Mouse (Mus musculus): ENCODE measurements around the gene Sema6b. TPM values are rescaled to one million over a fixed set of nuclear protein-coding genes. Genes with fewer than 3 reads are reported as not detected.

Gene Sema6b
- total RNA-seq (2021), result 100 to 1,000 TPM; 135 to 144 TPM
- long read RNA-seq, experiment 1, transcript Sema6b-201 (17 exons, 3,736 nt), result major isoform, 120 of 182 reads
- long read RNA-seq, experiment 1, partial matches to known transcripts, result 51 of 182 reads
- long read RNA-seq, experiment 1, other reads (novel, unspliced or antisense), result 10 of 182 reads
- long read RNA-seq, experiment 2, transcript Sema6b-201 (17 exons, 3,736 nt), result major isoform, 109 of 174 reads
- long read RNA-seq, experiment 2, partial matches to known transcripts, result 51 of 174 reads
- long read RNA-seq, experiment 2, other reads (novel, unspliced or antisense), result 14 of 174 reads

DNA sequence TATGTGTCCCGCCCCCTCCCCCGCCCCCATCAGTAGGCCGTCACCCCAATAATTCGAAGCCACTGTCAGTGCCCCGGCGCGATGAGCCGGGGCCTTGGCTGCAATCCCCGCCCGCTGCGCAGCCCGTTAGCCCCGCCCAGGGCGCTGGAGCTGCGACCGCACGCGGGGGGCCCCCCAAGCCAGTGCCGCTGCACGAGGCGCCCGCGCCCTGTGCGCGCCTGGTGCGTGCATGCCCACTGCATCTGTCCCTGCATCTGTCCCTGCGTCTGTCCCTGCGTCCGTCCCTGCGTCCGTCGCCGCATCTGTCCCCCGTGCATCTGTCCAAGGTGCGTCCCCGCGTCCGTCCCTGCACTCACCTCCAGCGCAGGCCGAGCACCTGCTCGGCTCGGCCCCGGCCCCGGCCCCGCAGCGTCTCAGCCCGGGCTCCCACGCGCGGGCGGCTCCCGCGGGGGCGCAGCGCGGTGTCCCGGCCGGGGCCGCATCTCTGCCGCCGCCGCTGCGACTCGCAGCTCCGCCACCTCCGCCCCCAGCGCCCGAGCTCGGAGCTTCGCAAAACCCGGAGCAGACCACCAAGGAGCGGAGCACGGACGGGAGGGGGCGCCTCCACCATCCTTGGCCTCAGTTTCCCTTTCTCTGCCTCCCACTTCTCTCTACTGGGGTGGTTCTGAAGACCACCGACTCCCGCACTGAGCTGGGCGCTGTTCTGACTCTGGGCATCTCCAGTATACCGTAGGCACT, at the start of gene Sema6b:
Gene Sema6b (minus strand): TSS at position 486 of the 738 bp plus-strand sequence.
- intact Hi-C loops (cut with DNase I), result no loop called here
- DNase-seq (ENCODE audit: low spot score in 2 of 2), result peak; percentile 66 to 84

DNA sequence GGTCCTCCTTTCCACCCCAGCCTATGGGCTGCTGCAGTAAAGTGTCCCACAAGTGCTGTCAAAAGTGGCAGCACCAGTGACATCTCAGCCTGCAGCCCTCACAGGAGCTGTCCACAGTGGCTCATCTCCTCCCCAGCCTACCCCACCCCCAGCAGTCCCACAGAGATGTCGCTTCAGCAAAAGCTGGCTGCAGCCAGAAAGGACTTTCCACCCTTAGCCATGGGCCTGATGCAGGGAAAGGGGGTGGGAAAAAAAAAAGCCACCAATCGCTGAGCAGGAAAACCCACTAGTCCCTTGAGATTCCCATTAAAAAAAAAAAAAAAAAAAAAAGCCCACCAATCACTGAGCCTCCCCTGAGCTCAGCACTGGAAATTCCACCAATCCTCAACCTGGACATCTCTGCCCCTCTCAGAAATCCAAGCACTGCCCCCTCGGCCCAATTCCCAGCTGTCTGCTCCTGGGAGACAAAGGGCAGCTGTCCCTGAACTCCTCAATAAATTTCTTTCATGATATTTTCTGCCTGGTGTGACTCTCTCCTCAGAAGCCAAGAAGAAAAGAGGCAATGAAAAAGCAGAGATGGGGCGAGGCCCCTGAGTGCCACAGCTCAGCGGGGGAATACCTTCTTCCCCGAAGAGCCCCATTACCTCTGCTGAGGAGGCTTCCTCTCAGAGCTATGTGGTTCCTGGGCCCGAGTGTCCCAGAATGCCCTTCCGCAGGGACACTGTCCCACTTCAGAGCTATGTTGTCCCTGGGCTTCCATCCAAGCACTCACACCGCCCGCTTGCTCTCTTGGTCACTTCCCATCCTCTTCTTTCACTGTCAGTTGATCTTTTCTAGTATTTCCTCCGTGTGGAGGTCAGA, 45.4 kb upstream of the Sema6b start:
- DNase-seq (ENCODE audit: low spot score in 2 of 2), result peak; percentile 45 to 52
- intact Hi-C loops (cut with DNase I), result no loop called here

DNA sequence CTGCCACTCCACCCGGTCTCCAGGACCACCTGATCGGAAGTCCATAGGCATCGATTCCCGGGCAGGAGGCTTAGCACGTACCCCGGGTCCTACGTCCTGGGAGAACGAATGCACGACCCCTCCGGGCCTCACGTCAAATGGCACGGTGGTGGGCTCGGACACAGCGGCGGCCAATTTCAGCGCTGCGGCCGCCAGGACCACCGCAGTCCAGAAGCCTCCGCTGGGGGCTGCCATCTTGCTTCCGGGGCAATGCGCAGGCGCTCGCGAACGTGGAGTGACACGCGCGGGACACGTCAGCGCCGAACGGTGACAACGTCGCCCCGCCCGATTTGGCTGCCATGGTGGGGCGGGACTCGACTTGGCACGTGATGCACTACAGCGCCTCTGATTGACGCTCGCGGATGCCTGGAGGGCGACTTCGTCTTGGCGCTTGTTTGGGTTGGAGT, 43.5 kb upstream of the Sema6b start, which contains the start of gene Mydgf:
Gene Mydgf (minus strand): TSS at position 263 of the 446 bp plus-strand sequence.
- DNase-seq (ENCODE audit: low spot score in 2 of 2), result peak; percentile 97
- intact Hi-C loops (cut with DNase I), result no loop called here

DNA sequence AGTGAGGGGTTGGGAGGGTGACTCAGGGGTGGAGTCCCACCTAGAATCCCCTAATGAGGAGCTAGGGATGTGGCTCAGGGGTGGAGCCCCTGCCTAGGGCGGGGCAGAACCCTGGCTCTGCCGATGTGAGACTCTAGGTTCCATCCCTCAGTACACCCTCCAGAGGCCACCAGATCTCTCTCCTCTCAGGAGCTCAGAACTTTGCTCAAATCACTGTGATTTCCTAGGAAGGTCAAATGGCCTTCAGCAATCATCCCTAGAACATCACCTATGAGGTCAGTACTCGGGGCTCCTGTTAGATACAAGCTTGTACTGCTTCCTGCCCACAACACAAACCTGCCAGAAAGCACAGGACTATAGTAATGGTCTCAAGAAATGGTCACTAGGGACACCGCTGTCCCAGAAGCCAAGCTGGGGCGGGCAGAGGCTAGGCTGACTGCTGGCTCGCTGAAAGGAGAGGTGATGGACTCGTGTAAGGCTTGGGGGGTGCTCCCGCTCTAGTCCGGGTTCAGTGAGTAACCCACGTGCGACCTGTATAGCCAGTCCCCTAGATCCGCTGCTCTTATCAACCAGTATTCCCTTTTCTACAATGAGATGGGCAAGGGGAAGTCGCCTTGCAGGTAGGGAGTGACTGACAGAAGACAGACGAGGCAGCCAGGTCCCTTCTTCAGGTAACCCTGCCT, 43.0 kb upstream of the Sema6b start:
- no peak for DNase-seq (ENCODE audit: low spot score in 2 of 2)
- intact Hi-C loops (cut with DNase I), result no loop called here

DNA sequence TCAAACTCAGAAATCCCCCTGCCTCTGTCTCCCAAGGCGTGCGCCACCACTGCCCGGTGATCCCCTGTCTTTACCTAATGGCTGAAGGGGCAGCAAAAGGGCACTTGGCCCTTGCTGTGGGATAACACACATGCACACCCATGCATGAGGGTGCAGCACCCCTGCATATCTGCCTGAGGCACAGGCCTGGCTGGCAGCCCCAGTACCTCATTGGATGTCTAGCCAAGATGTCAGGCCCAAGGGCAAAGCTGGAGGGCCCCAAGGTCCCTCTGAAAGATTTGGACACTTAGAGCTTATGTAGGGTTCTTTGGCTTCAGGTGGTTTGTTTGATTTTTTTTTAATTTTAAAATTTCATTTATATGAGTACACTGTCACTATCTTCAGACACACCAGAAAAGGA, 35.3 kb upstream of the Sema6b start:
- intact Hi-C loops (cut with DNase I), result no loop called here
- no peak for DNase-seq (ENCODE audit: low spot score in 2 of 2)

DNA sequence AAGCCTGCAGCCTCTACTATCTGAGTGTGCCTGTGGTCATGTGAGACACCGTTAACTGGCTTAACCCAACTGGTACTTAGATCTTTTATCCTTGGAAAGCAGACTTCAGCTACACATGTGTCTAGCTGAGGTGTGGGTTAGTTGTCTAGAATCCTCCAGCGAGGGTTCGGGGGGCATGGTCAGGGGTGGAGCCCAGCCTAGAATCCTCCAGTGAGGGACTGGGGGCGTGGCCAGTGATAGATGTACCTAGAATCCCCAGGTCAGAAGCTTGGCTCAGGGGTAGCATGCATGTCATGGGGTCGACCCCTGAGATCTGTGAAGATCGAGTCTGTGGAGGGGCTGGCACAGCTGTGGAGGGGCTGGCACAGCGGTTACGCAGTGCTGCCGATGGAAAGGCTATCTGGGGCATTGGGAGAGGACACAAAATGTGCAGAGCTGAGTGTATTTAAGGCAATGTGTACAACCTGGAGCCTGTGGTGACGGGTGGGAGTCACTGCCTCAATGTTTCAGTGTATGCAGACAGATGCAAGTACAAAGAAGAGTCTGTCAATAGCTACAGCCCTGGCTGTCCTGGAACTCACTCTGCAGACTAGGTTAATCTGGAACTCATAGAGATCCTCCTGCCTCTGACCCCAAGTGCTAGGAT, 33.4 kb upstream of the Sema6b start:
- no peak for DNase-seq (ENCODE audit: low spot score in 2 of 2)
- intact Hi-C loops (cut with DNase I), result no loop called here

DNA sequence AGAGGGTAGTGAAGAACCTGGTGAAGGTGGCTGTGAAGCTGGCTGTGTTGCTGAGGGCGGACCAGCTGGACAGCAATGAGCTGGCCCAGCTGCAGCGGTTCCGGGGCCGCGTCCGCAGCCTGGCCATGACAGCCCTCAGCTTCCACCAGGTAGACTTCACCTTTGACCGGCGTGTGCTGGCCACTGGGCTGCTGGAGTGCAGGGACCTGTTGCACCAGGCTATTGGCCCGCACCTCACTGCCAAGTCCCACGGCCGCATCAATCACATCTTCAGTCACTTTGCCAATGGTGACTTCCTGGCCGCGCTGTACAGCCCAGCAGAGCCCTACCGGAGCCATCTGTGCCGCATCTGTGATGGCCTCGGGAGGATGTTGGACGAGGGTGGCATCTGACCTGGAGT, 31.7 kb upstream of the Sema6b start:
- intact Hi-C loops (cut with DNase I), result no loop called here
- no peak for DNase-seq (ENCODE audit: low spot score in 2 of 2)

DNA sequence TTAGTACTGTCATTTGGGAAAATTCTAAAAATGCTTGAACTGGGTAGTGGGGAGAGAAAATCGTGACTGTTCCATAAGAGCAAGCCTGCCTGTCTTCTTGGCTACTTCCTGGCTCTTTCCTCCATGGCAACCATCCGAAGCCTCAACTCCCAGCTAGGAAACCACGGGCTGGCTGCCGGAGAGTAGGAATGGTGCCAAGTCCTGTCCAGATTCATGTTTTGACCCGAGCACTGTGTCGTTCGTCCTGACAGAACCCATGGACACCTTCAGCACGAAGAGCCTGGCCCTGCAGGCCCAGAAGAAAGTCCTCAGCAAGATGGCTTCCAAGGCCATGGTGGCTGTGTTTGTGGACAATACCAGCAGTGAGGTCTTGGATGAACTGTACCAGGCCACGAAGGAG, 31.3 kb upstream of the Sema6b start:
- intact Hi-C loops (cut with DNase I), result no loop called here
- DNase-seq (ENCODE audit: low spot score in 2 of 2), result no peak

DNA sequence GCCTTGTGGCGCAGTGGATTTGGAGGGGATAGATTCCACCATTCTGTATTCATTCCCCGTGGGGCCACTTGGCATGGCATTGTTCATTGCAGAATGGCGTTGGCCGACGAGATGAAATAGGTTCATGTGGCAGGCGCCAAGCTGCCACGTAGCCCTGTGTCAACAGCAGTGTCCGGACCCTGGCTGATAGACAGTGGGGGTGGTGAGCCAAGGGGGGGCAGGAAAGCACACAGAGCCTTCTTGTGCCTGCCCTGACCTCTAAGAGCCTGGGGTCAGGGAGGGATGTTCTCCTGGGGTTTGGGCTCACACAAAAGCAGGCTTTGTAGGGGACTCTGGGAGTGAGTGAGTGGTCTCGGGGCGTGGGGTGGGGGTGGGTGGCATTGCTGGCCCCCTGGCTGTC, 30.5 kb upstream of the Sema6b start:
- intact Hi-C loops (cut with DNase I), result no loop called here
- DNase-seq (ENCODE audit: low spot score in 2 of 2), result no peak

DNA sequence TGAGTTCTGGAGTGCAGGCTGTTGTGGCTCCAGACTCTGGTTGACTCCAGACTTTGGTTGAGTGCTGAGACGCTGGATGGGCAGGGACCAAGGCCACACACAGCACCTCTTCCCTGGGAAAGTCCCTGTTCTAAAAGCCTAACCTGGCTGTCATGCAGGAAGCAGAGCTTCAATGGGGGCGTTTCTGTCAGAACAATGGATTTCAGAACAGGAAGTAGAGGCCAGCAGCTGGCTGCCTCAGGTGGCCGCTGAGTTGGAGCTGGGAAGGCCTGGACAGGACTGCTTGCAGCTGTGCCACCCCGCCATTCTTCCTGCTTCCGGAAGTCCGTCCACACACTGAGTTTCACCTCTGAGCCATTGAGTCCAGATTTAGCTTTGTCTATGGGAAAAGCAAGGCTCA, 29.7 kb upstream of the Sema6b start:
- intact Hi-C loops (cut with DNase I), result no loop called here
- no peak for DNase-seq (ENCODE audit: low spot score in 2 of 2)

DNA sequence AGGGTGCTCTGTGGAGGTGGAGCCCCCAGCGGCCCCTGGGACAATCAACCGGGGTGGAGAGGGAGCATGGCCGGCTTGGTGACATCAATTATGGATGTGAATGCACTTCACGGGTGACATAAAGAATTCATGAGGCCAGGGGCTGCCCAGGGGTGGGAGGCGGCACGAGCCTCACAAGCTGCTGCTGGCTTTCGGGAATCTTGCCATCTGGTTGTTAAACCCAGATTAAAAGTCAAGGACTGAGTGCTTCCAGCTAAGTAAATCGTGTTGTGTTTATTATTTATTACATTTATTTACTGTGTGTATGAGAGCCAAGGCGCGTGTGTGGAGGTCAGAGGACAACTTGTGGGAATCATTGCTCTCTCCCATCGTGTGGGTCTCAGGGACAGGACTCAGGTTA, 25.5 kb upstream of the Sema6b start:
- intact Hi-C loops (cut with DNase I), result no loop called here
- DNase-seq (ENCODE audit: low spot score in 2 of 2), result no peak

DNA sequence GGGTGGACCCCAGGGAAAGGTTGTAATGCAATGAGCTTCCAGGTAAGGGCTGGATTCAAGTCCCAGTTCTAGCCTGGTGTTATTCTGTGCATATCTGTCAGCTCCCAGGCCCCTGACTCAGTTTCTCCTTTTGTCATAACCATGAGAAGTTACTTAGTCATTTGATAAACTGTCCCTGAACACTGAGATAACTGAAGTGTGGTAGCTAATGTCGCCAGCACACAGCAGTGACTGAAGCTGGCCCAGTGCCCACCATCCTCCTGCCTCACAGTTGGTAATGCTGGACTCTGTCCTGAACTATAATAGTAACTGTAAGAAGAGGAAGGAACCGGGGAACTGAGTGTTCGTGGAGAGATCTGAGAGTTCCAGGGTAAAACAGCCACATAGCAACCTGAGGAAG, 24.4 kb upstream of the Sema6b start:
- DNase-seq (ENCODE audit: low spot score in 2 of 2), result no peak
- intact Hi-C loops (cut with DNase I), result no loop called here

DNA sequence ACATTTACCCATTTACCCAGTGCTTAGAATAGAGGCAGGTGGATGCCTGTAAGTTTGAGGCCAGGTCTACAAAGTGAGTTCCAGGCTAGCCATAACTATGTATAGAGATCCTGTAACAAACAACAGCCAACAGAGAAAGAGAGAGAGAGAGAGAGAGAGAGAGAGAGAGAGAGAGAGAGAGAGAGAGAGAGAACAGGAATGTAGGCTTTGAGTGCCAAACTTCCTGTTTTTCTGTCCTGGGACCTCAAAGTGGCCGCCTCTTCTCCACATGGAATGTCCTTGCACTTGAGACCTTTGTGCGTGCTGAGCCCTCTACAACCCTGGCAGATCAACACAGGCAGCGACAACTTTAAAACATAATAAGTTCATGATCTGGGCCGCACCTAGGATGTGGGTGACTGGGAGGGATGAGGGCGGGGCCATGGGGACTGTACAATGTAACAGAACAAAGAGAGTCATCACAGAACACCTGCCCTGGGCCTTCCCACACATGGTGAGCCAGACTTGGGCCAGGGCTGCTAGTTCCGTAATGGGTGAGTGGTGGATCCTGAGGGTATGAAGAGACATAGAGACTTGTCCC, 23.5 kb upstream of the Sema6b start:
- intact Hi-C loops (cut with DNase I), result no loop called here

DNA sequence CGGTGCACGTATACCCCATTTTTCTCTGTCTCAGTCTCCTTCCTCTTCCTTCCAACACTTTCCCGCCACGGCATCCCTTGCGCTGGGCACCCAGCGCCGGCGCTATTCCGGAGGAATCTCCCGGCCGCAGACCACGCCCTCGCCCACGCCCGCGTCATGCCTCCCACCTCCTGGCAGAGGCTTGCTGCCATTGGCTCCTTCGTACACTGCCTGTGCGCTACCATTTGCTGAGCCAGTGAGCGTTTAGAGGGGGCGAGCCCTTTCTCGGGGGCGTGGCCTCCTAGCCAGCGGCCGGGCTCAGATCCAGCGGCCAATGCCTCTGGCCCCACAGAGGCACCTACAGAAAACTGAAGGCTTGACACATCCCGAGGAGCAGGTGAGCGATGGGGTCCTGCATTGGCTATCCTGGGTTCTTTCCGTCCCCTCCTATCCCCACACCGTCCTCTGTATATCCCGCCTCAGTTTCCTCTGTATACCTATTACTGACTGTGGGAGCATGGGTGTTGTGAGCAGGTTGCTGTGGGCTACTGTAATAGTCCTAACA, 22.2 kb upstream of the Sema6b start, which contains the start of gene Tnfaip8l1:
Gene Tnfaip8l1 (plus strand): TSS at position 247 of the 544 bp plus-strand sequence.
- intact Hi-C loops (cut with DNase I), result no loop called here
- peak; percentile 96 to 97 for DNase-seq (ENCODE audit: low spot score in 2 of 2)

More for the DNA sequence above, 23.5 kb upstream of the Sema6b start:
- no peak for DNase-seq (ENCODE audit: low spot score in 2 of 2)

DNA sequence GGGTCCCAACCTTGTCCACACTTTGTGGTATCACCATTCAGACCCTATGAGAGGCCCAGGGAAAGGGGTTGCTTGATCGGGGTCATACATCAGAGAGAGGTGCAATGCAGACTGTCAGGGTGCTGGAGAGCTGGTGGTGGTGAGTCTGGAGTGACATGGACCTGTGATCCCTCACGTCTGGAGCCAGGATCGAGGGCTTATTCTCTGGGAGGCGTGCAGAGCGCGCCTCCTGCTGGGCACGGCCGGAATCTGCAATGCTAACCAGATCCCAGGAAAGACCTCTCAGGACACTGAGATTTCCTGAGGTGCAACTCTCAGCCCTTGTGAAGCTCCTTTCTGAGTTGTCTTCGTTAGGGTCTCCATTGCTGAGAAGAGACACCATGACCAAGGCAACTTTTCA, 19.6 kb upstream of the Sema6b start:
- intact Hi-C loops (cut with DNase I), result loop anchor here (2.0 kb wide), 1 partner anchor 27 kb away; no protein-coding TSS in a partner anchor
- peak in 1 of 2 experiments; percentile 65 for DNase-seq (ENCODE audit: low spot score in 2 of 2)

DNA sequence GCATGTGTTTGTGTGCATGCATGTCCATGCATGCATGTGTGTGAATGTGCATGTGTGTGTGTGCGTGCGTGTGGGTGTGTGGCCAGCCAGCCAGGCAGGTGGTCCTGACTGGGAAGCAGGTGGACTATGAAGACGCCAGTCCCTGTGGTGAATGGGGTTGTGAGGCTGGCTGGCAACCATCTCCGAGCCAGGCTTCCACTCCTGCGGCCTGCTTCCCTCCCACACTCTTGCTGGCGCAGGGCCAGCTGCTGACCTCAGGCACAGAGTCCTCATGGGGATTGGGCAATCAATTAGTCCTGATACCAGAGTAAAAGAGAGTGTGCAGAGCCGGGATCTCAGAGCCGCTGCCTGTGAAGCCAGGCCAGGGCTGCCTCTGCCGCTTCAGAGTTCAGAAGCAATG, 13.5 kb upstream of the Sema6b start:
- no peak for DNase-seq (ENCODE audit: low spot score in 2 of 2)
- intact Hi-C loops (cut with DNase I), result no loop called here

DNA sequence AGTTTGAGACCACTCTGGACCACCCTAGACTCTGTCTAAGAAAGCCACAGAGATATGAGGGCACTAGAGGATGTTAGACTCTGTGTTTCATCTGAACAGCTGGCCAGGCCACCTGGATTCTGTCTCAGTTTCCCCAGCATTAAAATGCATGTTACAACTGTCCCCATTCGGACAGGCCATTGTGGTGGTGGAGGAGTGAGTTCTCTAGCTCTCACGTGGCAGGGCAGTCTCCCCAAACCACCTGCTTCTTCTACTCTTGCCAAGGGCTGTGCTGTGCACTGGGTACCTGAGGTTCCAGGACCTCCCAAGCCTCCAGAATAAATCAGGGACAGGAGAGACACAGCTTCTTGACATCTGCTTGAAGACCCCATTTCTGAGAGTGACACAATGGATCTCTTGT, 9.8 kb upstream of the Sema6b start:
- intact Hi-C loops (cut with DNase I), result no loop called here
- DNase-seq (ENCODE audit: low spot score in 2 of 2), result no peak
